Mouse (Mus musculus) CH12.LX (cell line): ENCODE measurements at regions not wholly inside any gene's neighbourhood (a gene's known extent, or its start where the extent isn't known, plus 50 kb on each side); places are given as distances from the start of the nearest gene placed in this dataset.

Experiments used
- BHLHE40 ChIP-seq: IDR thresholded peaks from 2 replicates; pipeline ENCODE4 v1.6.1; 2011; ENCODE audit warnings: mild to moderate bottlenecking, low read depth, low read length, improper control_type of control experiment
- CHD1 ChIP-seq: IDR thresholded peaks from 2 replicates; pipeline ENCODE4 v1.6.1; 2012; ENCODE audit warnings: low read depth, low read length, improper control_type of control experiment, inconsistent platforms
- CTCF ChIP-seq, 2 experiments: IDR thresholded peaks in 1 of 2; conservative IDR thresholded peaks in 1 of 2; 2 replicates each; pipeline ENCODE4 v1.5.1; 2011 to 2012; ENCODE audit warnings: low read depth in 2 of 2, low read length in 2 of 2, improper control_type of control experiment in 1 of 2, inconsistent platforms in 1 of 2, mild to moderate bottlenecking in 1 of 2, moderate library complexity in 1 of 2
- E2F4 ChIP-seq: IDR thresholded peaks from 2 replicates; pipeline ENCODE4 v1.6.1; 2011; ENCODE audit warnings: low read depth, low read length, improper control_type of control experiment; ENCODE audit not compliant: insufficient replicate concordance
- EP300 ChIP-seq: IDR thresholded peaks from 2 replicates; pipeline ENCODE4 v1.6.1; 2011; ENCODE audit warnings: low read length, improper control_type of control experiment
- MAFK ChIP-seq: IDR thresholded peaks from 2 replicates; pipeline ENCODE4 v1.6.1; 2011; ENCODE audit warnings: low read length, improper control_type of control experiment; ENCODE audit not compliant: insufficient replicate concordance
- MAZ ChIP-seq: IDR thresholded peaks from 2 replicates; pipeline ENCODE4 v1.6.1; 2012; ENCODE audit warnings: low read depth, mild to moderate bottlenecking, inconsistent platforms, low read length, improper control_type of control experiment, moderate library complexity
- MEF2A ChIP-seq: IDR thresholded peaks from 2 replicates; pipeline ENCODE4 v1.6.1; 2014; ENCODE audit warnings: low read depth, mild to moderate bottlenecking, inconsistent platforms, low read length, improper control_type of control experiment, borderline replicate concordance
- POLR2A ChIP-seq: IDR thresholded peaks from 2 replicates; pipeline ENCODE4 v1.6.1; 2011; ENCODE audit warnings: low read depth, mild to moderate bottlenecking, improper control_type of control experiment, low read length
- SIN3A ChIP-seq: IDR thresholded peaks from 2 replicates; pipeline ENCODE4 v1.6.1; 2012; ENCODE audit warnings: low read length, improper control_type of control experiment, inconsistent platforms
- TCF12 ChIP-seq: IDR thresholded peaks from 2 replicates; pipeline ENCODE4 v1.6.1; 2014; ENCODE audit warnings: low read depth, mild to moderate bottlenecking, inconsistent platforms, low read length, improper control_type of control experiment
- USF1 ChIP-seq: IDR thresholded peaks from 2 replicates; pipeline ENCODE4 v1.6.1; 2014; ENCODE audit warnings: low read depth, mild to moderate bottlenecking, inconsistent platforms, low read length, improper control_type of control experiment

GRCm38 (mm10) chr8:88972993-88973690, 70.8 kb downstream of the Sall1 start:
- no peak for TF ChIP-seq CTCF (conservative IDR thresholded peaks at IDR 0.05 in 1 of 2, IDR thresholded peaks at IDR 0.05 in 1 of 2; ENCODE audit: low read depth in 2 of 2, low read length in 2 of 2)
- no peak for TF ChIP-seq CHD1
- no peak for TF ChIP-seq MEF2A
- no peak for TF ChIP-seq POLR2A
- TF ChIP-seq BHLHE40 = no peak
- TF ChIP-seq SIN3A = no peak
- no peak for TF ChIP-seq E2F4
- TF ChIP-seq EP300 = no peak
- no peak for TF ChIP-seq MAZ
- no peak for TF ChIP-seq TCF12
- TF ChIP-seq USF1 = no peak
- TF ChIP-seq MAFK = no peak
